Comparison of ENCODE assay signal across 8 mouse cellular contexts in genomic region chr10:82910198-82910597, GRCm38 (mm10). TPM values are rescaled to one million over a fixed set of nuclear protein-coding genes. Genes with fewer than 3 reads are reported as not detected.
DNase-seq lines count a peak whose midpoint lies in the region; ATAC-seq and TF ChIP-seq lines count a peak whose summit lies in the region.
"Had no signal": no experiment of that assay in that cellular context is flagged by ENCODE, and none has a peak within 500 bp of the region (broad histone marks: within the 10 kb centered on the region; RNA-seq: fewer than 3 reads in every experiment).

No protein-coding gene starts in this region.

- H3K4me2 ChIP-seq in liver, embryonic 11.5 days: no peak overlapping the region

- no peaks in the 10 kb centered on the region for H3K79me2 ChIP-seq in C2C12 (ENCODE audit: control insufficient read depth, insufficient read depth)

- no peaks in the 10 kb centered on the region for H3K36me3 ChIP-seq in liver, embryonic 11.5 days (ENCODE audit: control insufficient read depth, insufficient read depth, low read length)
- no peaks in the 10 kb centered on the region for H3K36me3 ChIP-seq in C2C12 (ENCODE audit: control insufficient read depth, insufficient read depth)
- H3K36me3 ChIP-seq in G1E (replicated peaks): no peaks in the 10 kb centered on the region

- peak; percentile 48 for DNase-seq in liver
- no peak for DNase-seq in liver, embryonic 11.5 days (ENCODE audit: low spot score)
- DNase-seq in G1E (ENCODE audit: low spot score): no peak
- DNase-seq in induced T-regulatory cell, adult 2 months (ENCODE audit: low read depth): peak; percentile 64
- DNase-seq in retina, postnatal 1 day: no peak
- no peak for DNase-seq in retina, embryonic 14.5 days (ENCODE audit: low spot score)
- DNase-seq: layer of hippocampus, adult 9-11 months had no signal

- no peak overlapping the region for H3ac ChIP-seq in C2C12 (ENCODE audit: control insufficient read depth, insufficient read length, low read depth)

- H3K9ac ChIP-seq in liver, embryonic 11.5 days (ENCODE audit: low read depth, low read length): no peak overlapping the region

- no peak overlapping the region for H3K27ac ChIP-seq in liver, embryonic 11.5 days (ENCODE audit: low read depth, low read length)

- H3K4me3 ChIP-seq in liver, embryonic 11.5 days (ENCODE audit: low read depth, low read length): no peak overlapping the region
- H3K4me3 ChIP-seq in C2C12 (ENCODE audit: insufficient read depth, poor library complexity, severe bottlenecking): no peak overlapping the region
- no peak overlapping the region for H3K4me3 ChIP-seq in G1E (ENCODE audit: low read depth, low read length)

- TF ChIP-seq CTCF in C2C12 (IDR thresholded peaks at IDR 0.05; ENCODE audit: control insufficient read depth, insufficient read depth, insufficient read length) (peak; percentile 41), G1E (IDR thresholded peaks at IDR 0.05; ENCODE audit: low read depth, low read length) (peak; percentile 81)

- H3K4me1 ChIP-seq in liver, embryonic 11.5 days (replicated peaks; ENCODE audit: control insufficient read depth, insufficient read depth, low read length): peaks cover 7% of the 10 kb centered on the region; the same call in 1 of the 2 replicates
- peaks cover 23% of the 10 kb centered on the region for H3K4me1 ChIP-seq in G1E (ENCODE audit: insufficient read depth, low read depth, low read length)

- no peak for ATAC-seq in liver, embryonic 11.5 days (replicated peaks; ENCODE audit: low FRiP score)
- ATAC-seq in G1E (ENCODE audit: extremely low read depth, insufficient number of reproducible peaks, low FRiP score, poor library complexity, severe bottlenecking): no peak

- WGBS in liver, embryonic 11.5 days: 72% methylated on average over 3 of the region's 3 CpGs

- peaks cover 4% of the 10 kb centered on the region for H3K27me3 ChIP-seq in liver, embryonic 11.5 days (replicated peaks; ENCODE audit: control insufficient read depth, insufficient read depth, low read length)
- H3K27me3 ChIP-seq in C2C12 (ENCODE audit: control insufficient read depth, insufficient read depth, insufficient read length) (no peaks in the 10 kb centered on the region), G1E (ENCODE audit: insufficient read depth, low read length) (peaks cover 51% of the 10 kb centered on the region)

- no peaks in the 10 kb centered on the region for H3K79me3 ChIP-seq in C2C12 (ENCODE audit: low read depth)

- no peaks in the 10 kb centered on the region for H3K9me3 ChIP-seq in liver, embryonic 11.5 days (ENCODE audit: control insufficient read depth, low read length)
- H3K9me3 ChIP-seq in G1E (replicated peaks): no peaks in the 10 kb centered on the region

TF ChIP-seq in C2C12, 6 proteins besides CTCF, POLR2A, EP300 and RAD21:
- no peak for TF ChIP-seq USF1 (IDR thresholded peaks at IDR 0.05; ENCODE audit: low read depth)
- TF ChIP-seq MYOG (IDR thresholded peaks at IDR 0.05; ENCODE audit: control insufficient read depth, extremely low read depth, insufficient read length): no peak

RNA-seq across cellular contexts. Expression of gene Eid3, which starts 43.8 kb away (rescaled TPM):
- polyA plus RNA-seq in liver, embryonic 11.5 days (2014; fragmentation: Nextera tagmentation; extraction: Ambion mirVana): 0.45 and 0.75 TPM in 2 replicates
- polyA plus RNA-seq in C2C12 (2012; fragmentation: generic; extraction: Trizol) (1.3 TPM), G1E (2012) (0.26 and 0.28 TPM in 2 replicates)
- total RNA-seq in G1E (2014; fragmentation: Nextera tagmentation) (7.6 and 8.0 TPM in 2 replicates), G1E (2017) (3.3 and 4.5 TPM in 2 replicates)

Comparison
In these comparisons a context has a peak if more than half of its experiments do, and no peak if none do; other contexts are left out.
1. DNase-seq: peak in liver (single experiment) and induced T-regulatory cell, adult 2 months (single experiment); none in liver, embryonic 11.5 days (single experiment), G1E (single experiment), retina, postnatal 1 day (single experiment) and retina, embryonic 14.5 days (single experiment).